Mouse (Mus musculus): ENCODE data around the gene Tgfb3. TPM values are rescaled to one million over a fixed set of nuclear protein-coding genes. Genes with fewer than 3 reads are reported as not detected.

Gene Tgfb3
- total and polyA plus RNA-seq, 3 experiments, result 0.34 TPM; not detected in 2

DNA sequence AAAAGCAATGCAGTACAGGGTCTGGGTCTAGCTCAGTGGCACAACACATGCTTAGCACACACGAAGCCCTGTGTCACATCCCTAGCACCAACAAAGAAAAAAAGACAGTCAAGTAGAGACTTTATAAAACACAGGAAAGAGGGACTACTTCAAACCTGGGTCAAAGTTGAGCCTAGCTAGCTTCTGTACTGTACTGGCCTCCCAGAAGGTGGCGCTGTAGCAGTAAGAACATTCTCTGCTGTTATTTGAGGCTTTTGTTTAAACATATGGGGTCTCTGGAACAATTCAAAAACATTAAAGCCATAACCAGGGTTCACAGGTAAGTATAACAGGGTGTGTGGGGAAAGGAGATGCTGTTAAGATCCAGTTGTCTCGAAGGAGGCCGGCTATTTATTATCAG is 54.4 kb downstream of the Tgfb3 start:
- H3K27ac ChIP-seq (ENCODE audit: insufficient read depth, low read depth), result no peak overlapping the region
- no peak for TF ChIP-seq NELFE (IDR thresholded peaks at IDR 0.05; ENCODE audit: low read depth, low read length)
- TF ChIP-seq RAD21 (IDR thresholded peaks at IDR 0.05; ENCODE audit: low read depth, low read length), result peak; percentile 52
- peak; percentile 70 for TF ChIP-seq SMC3 (IDR thresholded peaks at IDR 0.05; ENCODE audit: low read depth, low read length)
- no peak for TF ChIP-seq TCF12 (IDR thresholded peaks at IDR 0.05; ENCODE audit: low read depth, low read length)
- TF ChIP-seq TBP (conservative IDR thresholded peaks at IDR 0.05; ENCODE audit: low read depth, low read length), result no peak
- peak; percentile 55 to 69; a peak in 3 of 4 replicates for TF ChIP-seq CTCF (conservative IDR thresholded peaks at IDR 0.05 in 1 of 2, IDR thresholded peaks at IDR 0.05 in 1 of 2; ENCODE audit: low read depth in 2 of 2, low read length in 2 of 2)
- no peak for TF ChIP-seq NRF1 (IDR thresholded peaks at IDR 0.05; ENCODE audit: low read depth, low read length)
- no peak for TF ChIP-seq ZKSCAN1 (IDR thresholded peaks at IDR 0.05; ENCODE audit: borderline replicate concordance, low read depth, low read length)
- no peak for TF ChIP-seq POLR2AphosphoS2 (IDR thresholded peaks at IDR 0.05; ENCODE audit: low read depth, low read length)
- no peak for TF ChIP-seq JUN (IDR thresholded peaks at IDR 0.05; ENCODE audit: insufficient read depth, low read depth, low read length)
- no peak overlapping the region for H3K4me2 ChIP-seq (ENCODE audit: insufficient read depth, low read depth, poor library complexity, severe bottlenecking)
- no peaks in the 10 kb centered on the region for H3K27me3 ChIP-seq (replicated peaks)
- dilution Hi-C loops (cut with MboI; ENCODE audit: extremely low pct_ligation_motif_present, extremely low pct_unique_long_range_greater_than_20kb, low sequenced_read_pairs) (no loop called here), in situ Hi-C loops (cut with MboI; ENCODE audit: low pct_ligation_motif_present, low pct_unique_long_range_greater_than_20kb, low sequenced_read_pairs) (loop anchor here (10.0 kb wide), 1 partner anchor 50 kb away; the partner anchor contains the start of gene Tgfb3)
- H3K9me3 ChIP-seq (replicated peaks; ENCODE audit: low read length), result no peaks in the 10 kb centered on the region
- H3K36me3 ChIP-seq (replicated peaks in 1 of 2; ENCODE audit: control insufficient read depth in 1 of 2, insufficient read depth in 1 of 2, low read length in 1 of 2), result peaks cover 2 to 21% of the 10 kb centered on the region in 2 experiments
- H3K4me1 ChIP-seq (ENCODE audit: control insufficient read depth in 1 of 2, insufficient read depth in 2 of 2), result no peaks in the 10 kb centered on the region
- H3K4me3 ChIP-seq (replicated peaks in 1 of 3; ENCODE audit: low read depth in 2 of 3, low read length in 2 of 3, poor library complexity in 1 of 3), result no peak overlapping the region
- H3K9ac ChIP-seq (ENCODE audit: insufficient read depth, low read depth), result no peak overlapping the region
- DNase-seq (ENCODE audit: extremely low read depth), result peak; percentile 27
- no peaks in the 10 kb centered on the region for H3K79me2 ChIP-seq (replicated peaks; ENCODE audit: control insufficient read depth, extremely low read depth, insufficient read depth, poor library complexity, severe bottlenecking)

DNA sequence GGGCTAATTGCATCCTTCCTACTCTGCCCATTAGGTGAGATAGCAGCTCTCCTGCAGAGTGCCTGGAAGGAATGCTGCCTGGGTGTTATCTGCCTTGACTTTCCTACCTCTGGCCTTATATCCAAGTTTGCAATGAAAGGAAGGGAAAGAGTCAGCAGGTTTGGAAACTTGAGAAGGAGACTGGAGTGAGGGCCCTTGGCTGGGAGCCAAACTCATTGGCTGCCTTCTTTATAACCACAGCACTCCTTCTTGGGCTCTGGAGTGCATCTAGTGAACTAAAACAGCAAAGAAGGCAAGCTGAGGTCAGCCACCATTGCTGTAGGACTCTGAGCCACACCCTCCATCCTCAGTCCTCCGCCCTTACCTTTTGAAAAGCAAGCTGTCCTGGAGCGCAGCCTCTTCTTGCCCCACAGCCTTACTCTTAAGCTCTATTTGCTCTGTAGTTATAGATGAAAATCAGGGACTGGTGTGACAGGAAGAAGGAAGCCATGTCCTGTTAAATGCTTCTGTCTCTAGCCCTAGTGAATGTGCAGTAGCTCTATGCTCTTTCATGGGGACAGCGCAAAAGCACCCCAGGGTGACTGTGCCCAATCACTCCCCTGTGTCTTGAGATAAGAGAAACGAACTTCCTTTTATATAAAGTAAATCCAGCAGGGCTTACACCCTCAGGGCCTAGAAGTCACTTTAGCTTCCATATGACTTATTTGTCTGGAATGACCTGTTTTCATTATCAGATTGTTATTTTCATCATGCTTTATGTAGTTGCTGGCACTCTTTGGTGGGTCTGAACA is 55.6 kb downstream of the Tgfb3 start:
- H3K4me2 ChIP-seq (ENCODE audit: insufficient read depth, low read depth, poor library complexity, severe bottlenecking), result no peak overlapping the region
- H3K4me3 ChIP-seq (replicated peaks in 1 of 3; ENCODE audit: low read depth in 2 of 3, low read length in 2 of 3, poor library complexity in 1 of 3), result no peak overlapping the region
- no peaks in the 10 kb centered on the region for H3K27me3 ChIP-seq (replicated peaks)
- H3K9ac ChIP-seq (ENCODE audit: insufficient read depth, low read depth), result no peak overlapping the region
- in situ Hi-C loops (cut with MboI; ENCODE audit: low pct_ligation_motif_present, low pct_unique_long_range_greater_than_20kb, low sequenced_read_pairs) (loop anchor here (10.0 kb wide), 1 partner anchor 52 kb away; the partner anchor contains the start of gene Tgfb3), dilution Hi-C loops (cut with MboI; ENCODE audit: extremely low pct_ligation_motif_present, extremely low pct_unique_long_range_greater_than_20kb, low sequenced_read_pairs) (no loop called here)
- no peak overlapping the region for H3K27ac ChIP-seq (ENCODE audit: insufficient read depth, low read depth)
- no peaks in the 10 kb centered on the region for H3K79me2 ChIP-seq (replicated peaks; ENCODE audit: control insufficient read depth, extremely low read depth, insufficient read depth, poor library complexity, severe bottlenecking)
- H3K36me3 ChIP-seq (replicated peaks in 1 of 2; ENCODE audit: control insufficient read depth in 1 of 2, insufficient read depth in 1 of 2, low read length in 1 of 2), result peaks cover 2 to 19% of the 10 kb centered on the region in 2 experiments
- H3K4me1 ChIP-seq (ENCODE audit: control insufficient read depth in 1 of 2, insufficient read depth in 2 of 2), result no peaks in the 10 kb centered on the region
- no peaks in the 10 kb centered on the region for H3K9me3 ChIP-seq (replicated peaks; ENCODE audit: low read length)
- DNase-seq (ENCODE audit: extremely low read depth), result no peak
- TF ChIP-seq MEF2A (IDR thresholded peaks at IDR 0.05; ENCODE audit: borderline replicate concordance, low read depth, low read length), result no peak

Data from CH12.LX (cell line).